29 mouse cellular contexts compared by ENCODE assay signal in the genomic region with DNA sequence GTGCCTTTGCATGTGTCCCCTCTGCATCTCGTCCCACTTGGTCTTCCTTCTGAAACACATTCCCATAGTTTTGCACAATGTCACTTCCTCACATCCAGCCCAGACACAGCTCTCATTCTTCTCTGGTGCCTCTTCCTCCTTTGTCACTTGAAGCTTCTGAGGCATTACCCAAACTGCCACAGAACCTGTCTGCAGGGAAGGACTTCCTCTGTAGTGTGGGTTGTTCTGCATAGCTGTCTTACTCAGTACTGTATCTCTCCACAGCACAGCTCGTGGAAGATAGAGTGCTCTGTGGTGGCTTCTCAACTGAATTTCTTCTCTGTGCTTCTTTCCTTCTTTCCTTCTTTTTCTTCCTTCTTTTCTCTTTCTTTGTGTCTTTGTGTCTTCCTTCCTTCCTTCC. TPM values are rescaled to one million over a fixed set of nuclear protein-coding genes. Genes with fewer than 3 reads are reported as not detected.
DNase-seq lines count a peak whose midpoint lies in the region; ATAC-seq and TF ChIP-seq lines count a peak whose summit lies in the region.
"Had no signal": no experiment of that assay in that cellular context is flagged by ENCODE, and none has a peak within 500 bp of the region (broad histone marks: within the 10 kb centered on the region; RNA-seq: fewer than 3 reads in every experiment).

No protein-coding gene starts in this region.

- WGBS in thymus, adult 2 months = 16% methylated on average over 2 of the region's 2 CpGs

- TF ChIP-seq CTCF in thymus, adult 2 months (IDR thresholded peaks at IDR 0.05; ENCODE audit: borderline replicate concordance, control insufficient read depth, extremely low read depth, insufficient read depth, low read length, poor library complexity) = no peak

- no peak overlapping the region for H3K4me3 ChIP-seq in thymus, adult 2 months (ENCODE audit: control insufficient read depth, insufficient read depth, low read length)
- H3K4me3 ChIP-seq: embryonic facial prominence, embryonic 13.5 days; embryonic facial prominence, embryonic 15.5 days; erythroblast, embryonic 14.5 days; forebrain, embryonic 10.5 days; forebrain, embryonic 12.5 days had no signal

- H3K27ac ChIP-seq in thymus, adult 2 months (ENCODE audit: control insufficient read depth, insufficient read depth, low read length) = no peak overlapping the region
- H3K27ac ChIP-seq: embryonic facial prominence, embryonic 13.5 days; embryonic facial prominence, embryonic 15.5 days; forebrain, embryonic 10.5 days; forebrain, embryonic 12.5 days had no signal

- no peaks in the 10 kb centered on the region for H3K4me1 ChIP-seq in thymus, adult 2 months (replicated peaks; ENCODE audit: control insufficient read depth, insufficient read depth, low read length)
- H3K4me1 ChIP-seq: embryonic facial prominence, embryonic 13.5 days; embryonic facial prominence, embryonic 15.5 days had no signal

- peak; percentile 60; the same call in 1 of the 2 replicates for ATAC-seq in frontal cortex, adult (ENCODE audit: low TSS enrichment)
- ATAC-seq: activated CD4-positive, CD25-positive, alpha-beta regulatory T cell, adult 4 months; CD4-positive, CD25-positive, alpha-beta regulatory T cell, adult 4 months; forebrain, embryonic 14.5 days; forebrain, embryonic 16.5 days; Patski had no signal

- no peaks in the 10 kb centered on the region for H3K27me3 ChIP-seq in thymus, adult 2 months (ENCODE audit: control insufficient read depth, insufficient read depth, low read length)
- H3K27me3 ChIP-seq: CH12.LX; embryonic facial prominence, embryonic 13.5 days; embryonic facial prominence, embryonic 15.5 days had no signal

- no peak for TF ChIP-seq POLR2A in thymus, adult 2 months (IDR thresholded peaks at IDR 0.05; ENCODE audit: control insufficient read depth, extremely low read depth, insufficient read depth, low read length, poor library complexity)

- H3K36me3 ChIP-seq in thymus, adult 2 months (ENCODE audit: control insufficient read depth, insufficient read depth, low read length) = no peaks in the 10 kb centered on the region
- H3K36me3 ChIP-seq: embryonic facial prominence, embryonic 13.5 days; embryonic facial prominence, embryonic 15.5 days; forebrain, embryonic 10.5 days; forebrain, embryonic 12.5 days; G1E had no signal

- DNase-seq in frontal cortex, postnatal 14 days (ENCODE audit: low spot score in 2 of 2) = no peak
- DNase-seq in thymus, postnatal 10 days (ENCODE audit: low spot score in 2 of 2) = peak; percentile 12
- no peak for DNase-seq in thymus, adult 2 months
- DNase-seq in brain, adult 2 months (ENCODE audit: low read depth, low spot score) = peak; percentile 10
- DNase-seq: adrenal gland, adult 8-10 months; adrenal gland, postnatal 14 days; adrenal gland, postnatal 36 days; B cell, adult 2 months; cerebellum, adult 11 months; cerebellum, adult 18-20 months; cerebellum, adult 8-10 months; cerebellum, adult 9-11 months; cerebellum, postnatal 14 days; cerebellum, postnatal 36 days; embryo, embryonic 11 days had no signal

RNA-seq across cellular contexts. Expression of a gene that starts 33.4 kb away (rescaled TPM):
- polyA plus RNA-seq in thymus, adult 2 months (2012; rRNA removed) = not detected in 2 replicates
- polyA plus RNA-seq: activated CD4-positive, CD25-positive, alpha-beta regulatory T cell, adult 4 months; CD4-positive, CD25-positive, alpha-beta regulatory T cell, adult 4 months; embryonic facial prominence, embryonic 13.5 days; erythroblast, embryonic 14.5 days; G1E; Patski had no signal

RNA-seq across cellular contexts. Expression of a gene that starts 33.4 kb away (rescaled TPM):
- polyA plus RNA-seq in thymus, adult 2 months (2012; rRNA removed) = 0.05 TPM in 1 of 2 replicates, not detected in the other
- polyA plus RNA-seq: activated CD4-positive, CD25-positive, alpha-beta regulatory T cell, adult 4 months; CD4-positive, CD25-positive, alpha-beta regulatory T cell, adult 4 months; embryonic facial prominence, embryonic 11.5 days; embryonic facial prominence, embryonic 13.5 days; embryonic facial prominence, embryonic 15.5 days; erythroblast, embryonic 14.5 days; G1E; Patski had no signal

Comparison
In these comparisons a context has a peak if more than half of its experiments do, and no peak if none do; other contexts are left out.
1. DNase-seq: peak in thymus, postnatal 10 days (2 of 2) and brain, adult 2 months (single experiment); none in frontal cortex, postnatal 14 days (0 of 2) and thymus, adult 2 months (single experiment).